Mouse (Mus musculus) midbrain, postnatal 0 days (tissue): ENCODE measurements at regions not wholly inside any gene's neighbourhood (a gene's known extent, or its start where the extent isn't known, plus 50 kb on each side); places are given as distances from the start of the nearest gene placed in this dataset.

Experiments
- ATAC-seq: fragments of 200-750 bp; cut with Nextera tagmentation; 2 replicates; pipeline ENCODE4 v1.8.0; 2017; ENCODE audit warnings: moderate number of reproducible peaks, mild to moderate bottlenecking, moderate TSS enrichment, moderate library complexity; ENCODE audit not compliant: low FRiP score
- DNase-seq: peaks from one replicate; pipeline ENCODE4 v3.0.0-alpha.2; 2015; ENCODE audit warnings: low spot score
- H3K27ac ChIP-seq: fragments of 300-500 bp; sonication (generic); 2 replicates; pipeline ENCODE4 v1.5.1; 2014; ENCODE audit warnings: low read depth, mild to moderate bottlenecking, low read length, mixed read lengths
- H3K27me3 ChIP-seq: fragments of 300-500 bp; sonication (generic); 2 replicates; pipeline ENCODE4 v1.6.1; 2014; ENCODE audit warnings: low read length, control low read depth, mixed read lengths; ENCODE audit not compliant: insufficient read depth
- H3K36me3 ChIP-seq: fragments of 300-500 bp; sonication (generic); 2 replicates; pipeline ENCODE4 v1.6.1; 2014; ENCODE audit warnings: low read length, control low read depth, mixed read lengths; ENCODE audit not compliant: insufficient read depth
- H3K4me1 ChIP-seq: fragments of 300-500 bp; sonication (generic); 2 replicates; pipeline ENCODE4 v1.6.1; 2014; ENCODE audit warnings: mild to moderate bottlenecking, control low read depth, antibody characterized with exemption, low read length, mixed read lengths; ENCODE audit not compliant: insufficient read depth
- H3K4me2 ChIP-seq: fragments of 300-500 bp; sonication (generic); 2 replicates; pipeline ENCODE4 v1.6.1; 2014; ENCODE audit warnings: low read depth, mild to moderate bottlenecking, low read length, mixed read lengths; ENCODE audit not compliant: poor library complexity, severe bottlenecking
- H3K4me3 ChIP-seq: fragments of 300-500 bp; sonication (generic); 2 replicates; pipeline ENCODE4 v1.5.1; 2014; ENCODE audit warnings: low read depth, mild to moderate bottlenecking, low read length, moderate library complexity
- H3K9ac ChIP-seq: fragments of 300-500 bp; sonication (generic); replicated peaks from 2 replicates; pipeline ENCODE4 v1.6.1; 2014; ENCODE audit warnings: mild to moderate bottlenecking, low read length, moderate library complexity, mixed read lengths; ENCODE audit not compliant: poor library complexity, severe bottlenecking
- H3K9me3 ChIP-seq: fragments of 300-500 bp; sonication (generic); 2 replicates; pipeline ENCODE4 v1.6.1; 2016; ENCODE audit warnings: low read length, control low read depth
- CTCF ChIP-seq: IDR thresholded peaks from 2 replicates; pipeline ENCODE4 v1.5.1; 2016; ENCODE audit warnings: antibody characterized with exemption, mild to moderate bottlenecking
- WGBS: fragments of 180-500 bp; shearing (Covaris S2); extraction: QIAGEN DNeasy Blood & Tissue Kit; methylation state at CpG from one replicate; pipeline ENCODE4 v1.1.7; 2014; 5-methylcytosine and 5-hydroxymethylcytosine counted together

- peak; percentile 16 for DNase-seq
- Histone ChIP-seq H3K9ac (no peak overlapping the region), H3K4me2 (no peak overlapping the region), H3K36me3 (no peaks in the 10 kb centered on the region), H3K9me3 (no peaks in the 10 kb centered on the region), H3K4me1 (no peaks in the 10 kb centered on the region), H3K27ac (no peak overlapping the region), H3K4me3 (no peak overlapping the region), H3K27me3 (no peaks in the 10 kb centered on the region)
- no peak for TF ChIP-seq CTCF
- WGBS: 64% methylated on average over 5 of the region's 5 CpGs
- ATAC-seq: no peak
These were observed 64.5 kb upstream of the Myocd start for GRCm38 (mm10) chr11:65334286-65334685.

GRCm38 (mm10) chr11:65333101-65333500 is 63.3 kb upstream of the Myocd start:
- Histone ChIP-seq H3K4me1 (no peaks in the 10 kb centered on the region), H3K27me3 (no peaks in the 10 kb centered on the region), H3K9me3 (no peaks in the 10 kb centered on the region), H3K4me3 (no peak overlapping the region), H3K27ac (no peak overlapping the region), H3K9ac (no peak overlapping the region), H3K36me3 (no peaks in the 10 kb centered on the region), H3K4me2 (no peak overlapping the region)
- no peak for ATAC-seq
- DNase-seq: no peak
- 87% methylated on average over 2 of the region's 2 CpGs for WGBS
- TF ChIP-seq CTCF: no peak

GRCm38 (mm10) chr11:65322877-65323440 is 53.2 kb upstream of the Myocd start:
- Histone ChIP-seq H3K9ac (no peak overlapping the region), H3K27me3 (no peaks in the 10 kb centered on the region), H3K4me1 (no peaks in the 10 kb centered on the region), H3K36me3 (no peaks in the 10 kb centered on the region), H3K4me2 (no peak overlapping the region), H3K27ac (no peak overlapping the region), H3K9me3 (no peaks in the 10 kb centered on the region), H3K4me3 (no peak overlapping the region)
- no peak for TF ChIP-seq CTCF
- no peak for DNase-seq
- WGBS: 44% methylated on average over 4 of the region's 4 CpGs
- no peak for ATAC-seq
